Mouse (Mus musculus): ENCODE measurements around the gene Btn2a2.

Gene Btn2a2

GRCm38 (mm10) chr13:23497656-23498321, 9.1 kb upstream of the Btn2a2 start:
- DNase-seq (ENCODE audit: low spot score): peak; percentile 89

GRCm38 (mm10) chr13:23495526-23495925, 6.9 kb upstream of the Btn2a2 start:
- DNase-seq (ENCODE audit: low spot score): no peak

GRCm38 (mm10) chr13:23491990-23492389, 3.3 kb upstream of the Btn2a2 start:
- peak; percentile 77 for DNase-seq (ENCODE audit: low spot score)

GRCm38 (mm10) chr13:23491263-23491662, 2.6 kb upstream of the Btn2a2 start:
- no peak for DNase-seq (ENCODE audit: low spot score)

- DNase-seq (ENCODE audit: low spot score): no peak
Measured at GRCm38 (mm10) chr13:23490863-23491262, 2.2 kb upstream of the Btn2a2 start.

- DNase-seq (ENCODE audit: low spot score): no peak
Measured at GRCm38 (mm10) chr13:23485271-23485670, 3.4 kb downstream of the Btn2a2 start.

- DNase-seq (ENCODE audit: low spot score): no peak
Measured at GRCm38 (mm10) chr13:23483153-23483552, 5.5 kb downstream of the Btn2a2 start.

- DNase-seq (ENCODE audit: low spot score): peak; percentile 32
Measured at GRCm38 (mm10) chr13:23475658-23476057, 13.0 kb downstream of the Btn2a2 start.

- peak; percentile 97 for DNase-seq (ENCODE audit: low spot score)
Measured at GRCm38 (mm10) chr13:23466911-23467310, 21.7 kb downstream of the Btn2a2 start.

- no peak for DNase-seq (ENCODE audit: low spot score)
Measured at GRCm38 (mm10) chr13:23466306-23466705, 22.4 kb downstream of the Btn2a2 start.

- peak; percentile 56 for DNase-seq (ENCODE audit: low spot score)
Measured at GRCm38 (mm10) chr13:23465600-23466109, 23.0 kb downstream of the Btn2a2 start, which contains the start of gene Btn1a1. Gene Btn1a1, minus strand, starts transcription at chr13:23465901.

- DNase-seq (ENCODE audit: low spot score): peak; percentile 56
Measured at GRCm38 (mm10) chr13:23464841-23465366, 23.8 kb downstream of the Btn2a2 start.

- peak; percentile 71 for DNase-seq (ENCODE audit: low spot score)
Measured at GRCm38 (mm10) chr13:23464224-23464637, 24.4 kb downstream of the Btn2a2 start.

- peak; percentile 97 for DNase-seq (ENCODE audit: low spot score)
Measured at GRCm38 (mm10) chr13:23463381-23464223, 25.1 kb downstream of the Btn2a2 start.

GRCm38 (mm10) chr13:23462669-23463068, 26.0 kb downstream of the Btn2a2 start:
- no peak for DNase-seq (ENCODE audit: low spot score)

- no peak for DNase-seq (ENCODE audit: low spot score)
Measured at GRCm38 (mm10) chr13:23462063-23462462, 26.6 kb downstream of the Btn2a2 start.

GRCm38 (mm10) chr13:23459264-23459846, 29.3 kb downstream of the Btn2a2 start:
- DNase-seq (ENCODE audit: low spot score): peak; percentile 37

GRCm38 (mm10) chr13:23453926-23454325, 34.7 kb downstream of the Btn2a2 start:
- peak; percentile 42 for DNase-seq (ENCODE audit: low spot score)

- peak; percentile 94 for DNase-seq (ENCODE audit: low spot score)
Measured at GRCm38 (mm10) chr13:23453362-23453862, 35.2 kb downstream of the Btn2a2 start.

- DNase-seq (ENCODE audit: low spot score): peak; percentile 98
Measured at GRCm38 (mm10) chr13:23450398-23450797, 38.3 kb downstream of the Btn2a2 start.

- peak; percentile 91 for DNase-seq (ENCODE audit: low spot score)
Measured at GRCm38 (mm10) chr13:23449235-23450095, 39.2 kb downstream of the Btn2a2 start.
